Mouse (Mus musculus) forebrain, embryonic 12.5 days (tissue): ENCODE measurements around the gene Gpr89. TPM values are rescaled to one million over a fixed set of nuclear protein-coding genes. Genes with fewer than 3 reads are reported as not detected.

Experiments used
- ATAC-seq: fragments of 200-750 bp; cut with Nextera tagmentation; 2 replicates; pipeline ENCODE4 v1.8.0; 2017; ENCODE audit warnings: moderate TSS enrichment; ENCODE audit not compliant: low FRiP score
- H3K27ac ChIP-seq: fragments of 300-500 bp; sonication (generic); 2 replicates; pipeline ENCODE4 v1.5.1; 2016; ENCODE audit warnings: mild to moderate bottlenecking
- H3K27me3 ChIP-seq: fragments of 300-500 bp; sonication (generic); 2 replicates; pipeline ENCODE4 v1.6.1; 2016; ENCODE audit warnings: mild to moderate bottlenecking
- H3K36me3 ChIP-seq: fragments of 300-500 bp; sonication (generic); replicated peaks from 2 replicates; pipeline ENCODE4 v1.6.1; 2016; ENCODE audit warnings: mild to moderate bottlenecking
- H3K4me1 ChIP-seq: fragments of 300-500 bp; sonication (generic); 2 replicates; pipeline ENCODE4 v1.6.1; 2016
- H3K4me2 ChIP-seq: fragments of 300-500 bp; sonication (generic); 2 replicates; pipeline ENCODE4 v1.6.1; 2016; ENCODE audit warnings: mild to moderate bottlenecking, moderate library complexity
- H3K4me3 ChIP-seq: fragments of 300-500 bp; sonication (generic); replicated peaks from 2 replicates; pipeline ENCODE4 v1.5.1; 2016; ENCODE audit warnings: mild to moderate bottlenecking
- H3K9ac ChIP-seq: fragments of 300-500 bp; sonication (generic); 2 replicates; pipeline ENCODE4 v1.6.1; 2016; ENCODE audit warnings: mild to moderate bottlenecking
- H3K9me3 ChIP-seq: fragments of 300-500 bp; sonication (generic); 2 replicates; pipeline ENCODE4 v1.6.1; 2016
- WGBS: fragments of 180-500 bp; shearing (Covaris S2); methylation state at CpG from one replicate; pipeline ENCODE4 v1.1.7; 2016; 5-methylcytosine and 5-hydroxymethylcytosine counted together
- polyA plus RNA-seq: library from polyadenylated mRNA; unstranded; fragments of >200 nt; fragmentation: Nextera tagmentation; extraction: Ambion mirVana; gene quantifications from 2 replicates; pipeline ENCODE4 v1.2.1, GENCODE M21; 2016

Gene Gpr89
- polyA plus RNA-seq, 1 experiment from 2014 or later: 38.2 TPM

- Histone ChIP-seq H3K27ac (no peak overlapping the region), H3K4me2 (no peak overlapping the region), H3K4me1 (peaks cover 3% of the 10 kb centered on the region; the same call in 1 of the 2 replicates), H3K9me3 (no peaks in the 10 kb centered on the region), H3K9ac (no peak overlapping the region), H3K27me3 (no peaks in the 10 kb centered on the region), H3K4me3 (no peak overlapping the region), H3K36me3 (no peaks in the 10 kb centered on the region)
- no peak for ATAC-seq
- WGBS: 85% methylated on average over 7 of the region's 7 CpGs
Measured at GRCm38 (mm10) chr3:96834587-96835348, 70.4 kb downstream of the Gpr89 start.

- no peaks in the 10 kb centered on the region for H3K27me3 ChIP-seq
- no peak overlapping the region for H3K4me3 ChIP-seq
- peaks cover 9% of the 10 kb centered on the region for H3K4me1 ChIP-seq
- H3K4me2 ChIP-seq: no peak overlapping the region
- no peak overlapping the region for H3K9ac ChIP-seq
- WGBS: 45% methylated on average over 5 of the region's 5 CpGs
- no peaks in the 10 kb centered on the region for H3K36me3 ChIP-seq
- ATAC-seq: no peak
- no peak overlapping the region for H3K27ac ChIP-seq
- H3K9me3 ChIP-seq: no peaks in the 10 kb centered on the region
Measured at GRCm38 (mm10) chr3:96832930-96833329, 72.2 kb downstream of the Gpr89 start.

- ATAC-seq: no peak
- H3K27ac ChIP-seq: no peak overlapping the region
- no peak overlapping the region for H3K4me3 ChIP-seq
- no peaks in the 10 kb centered on the region for H3K27me3 ChIP-seq
- H3K4me1 ChIP-seq: peaks cover 9% of the 10 kb centered on the region
- no peaks in the 10 kb centered on the region for H3K36me3 ChIP-seq
- no peak overlapping the region for H3K4me2 ChIP-seq
- no peak overlapping the region for H3K9ac ChIP-seq
- 72% methylated on average over 10 of the region's 10 CpGs for WGBS
- H3K9me3 ChIP-seq: no peaks in the 10 kb centered on the region
Measured at GRCm38 (mm10) chr3:96829856-96830255, 75.3 kb downstream of the Gpr89 start.

GRCm38 (mm10) chr3:96828984-96829383 lies 76.2 kb downstream of the Gpr89 start, which contains the start of the genes Pdzk1 and Cd160:
Pdzk1 (plus strand) TSS chr3:96829284.
Cd160 (minus strand) TSS chr3:96829351.
- peak within 1 kb of the TSS; percentile 19 for H3K4me2 ChIP-seq
- 70% methylated on average over 1 of the region's 1 CpGs for WGBS

GRCm38 (mm10) chr3:96828308-96828864 lies 76.8 kb downstream of the Gpr89 start:
- no peaks in the 10 kb centered on the region for H3K9me3 ChIP-seq
- no peaks in the 10 kb centered on the region for H3K27me3 ChIP-seq
- 33% methylated on average over 15 of the region's 15 CpGs for WGBS
- no peak overlapping the region for H3K4me3 ChIP-seq
- no peak for ATAC-seq
- H3K4me2 ChIP-seq: peak overlapping the region; percentile 19
- H3K27ac ChIP-seq: peak overlapping the region; percentile 33; the same call in 1 of the 2 replicates
- H3K9ac ChIP-seq: no peak overlapping the region
- H3K36me3 ChIP-seq: no peaks in the 10 kb centered on the region
- H3K4me1 ChIP-seq: peaks cover 9% of the 10 kb centered on the region

More at GRCm38 (mm10) chr3:96828984-96829383, 76.2 kb downstream of the Gpr89 start, which contains the start of the genes Pdzk1 and Cd160:
- ATAC-seq: no peak
- no peaks in the 10 kb centered on the region for H3K27me3 ChIP-seq
- no peak within 1 kb of the TSS for H3K4me3 ChIP-seq
- H3K9me3 ChIP-seq: no peaks in the 10 kb centered on the region
- H3K4me1 ChIP-seq: peaks cover 9% of the 10 kb centered on the region
- no peak within 1 kb of the TSS for H3K9ac ChIP-seq
- no peaks in the 10 kb centered on the region for H3K36me3 ChIP-seq
- H3K27ac ChIP-seq: peak within 1 kb of the TSS; percentile 33; the same call in 1 of the 2 replicates

- 35% methylated on average over 11 of the region's 11 CpGs for WGBS
- Histone ChIP-seq H3K27me3 (no peaks in the 10 kb centered on the region), H3K4me1 (peaks cover 5% of the 10 kb centered on the region), H3K4me2 (no peak overlapping the region), H3K4me3 (no peak overlapping the region), H3K9me3 (no peaks in the 10 kb centered on the region), H3K36me3 (no peaks in the 10 kb centered on the region), H3K27ac (no peak overlapping the region), H3K9ac (no peak overlapping the region)
- ATAC-seq: no peak
Measured at GRCm38 (mm10) chr3:96825261-96825660, 79.9 kb downstream of the Gpr89 start.

GRCm38 (mm10) chr3:96824614-96825013 lies 80.5 kb downstream of the Gpr89 start:
- Histone ChIP-seq H3K9ac (no peak overlapping the region), H3K9me3 (no peaks in the 10 kb centered on the region), H3K36me3 (no peaks in the 10 kb centered on the region), H3K4me1 (peaks cover 5% of the 10 kb centered on the region), H3K4me3 (no peak overlapping the region), H3K4me2 (no peak overlapping the region), H3K27me3 (no peaks in the 10 kb centered on the region), H3K27ac (no peak overlapping the region)
- WGBS: 88% methylated on average over 12 of the region's 12 CpGs
- ATAC-seq: no peak

- Histone ChIP-seq H3K36me3 (no peaks in the 10 kb centered on the region), H3K4me1 (peaks cover 5% of the 10 kb centered on the region), H3K4me2 (no peak overlapping the region), H3K4me3 (no peak overlapping the region), H3K9me3 (no peaks in the 10 kb centered on the region), H3K9ac (no peak overlapping the region), H3K27ac (no peak overlapping the region), H3K27me3 (no peaks in the 10 kb centered on the region)
- 74% methylated on average over 3 of the region's 3 CpGs for WGBS
- no peak for ATAC-seq
Measured at GRCm38 (mm10) chr3:96823701-96824100, 81.4 kb downstream of the Gpr89 start.

GRCm38 (mm10) chr3:96821581-96821980 lies 83.6 kb downstream of the Gpr89 start:
- no peak overlapping the region for H3K9ac ChIP-seq
- H3K27me3 ChIP-seq: no peaks in the 10 kb centered on the region
- H3K27ac ChIP-seq: no peak overlapping the region
- no peaks in the 10 kb centered on the region for H3K36me3 ChIP-seq
- 92% methylated on average over 4 of the region's 4 CpGs for WGBS
- H3K9me3 ChIP-seq: no peaks in the 10 kb centered on the region
- H3K4me3 ChIP-seq: no peak overlapping the region
- H3K4me2 ChIP-seq: no peak overlapping the region
- no peak for ATAC-seq
- no peaks in the 10 kb centered on the region for H3K4me1 ChIP-seq

GRCm38 (mm10) chr3:96820116-96820915 lies 84.8 kb downstream of the Gpr89 start:
- H3K9me3 ChIP-seq: no peaks in the 10 kb centered on the region
- H3K27me3 ChIP-seq: no peaks in the 10 kb centered on the region
- no peak for ATAC-seq
- no peak overlapping the region for H3K4me3 ChIP-seq
- H3K4me1 ChIP-seq: no peaks in the 10 kb centered on the region
- no peak overlapping the region for H3K27ac ChIP-seq
- H3K9ac ChIP-seq: no peak overlapping the region
- 80% methylated on average over 6 of the region's 6 CpGs for whole genome bisulfite sequencing
- H3K4me2 ChIP-seq: no peak overlapping the region
- no peaks in the 10 kb centered on the region for H3K36me3 ChIP-seq
